Comparison of ENCODE assay signal across 19 mouse cellular contexts in genomic region chr11:100991027-100991534, GRCm38 (mm10). TPM values are rescaled to one million over a fixed set of nuclear protein-coding genes. Genes with fewer than 3 reads are reported as not detected.
DNase-seq lines count a peak whose midpoint lies in the region; ATAC-seq and TF ChIP-seq lines count a peak whose summit lies in the region.
"Had no signal": no experiment of that assay in that cellular context is flagged by ENCODE, and none has a peak within 500 bp of the region (broad histone marks: within the 10 kb centered on the region; RNA-seq: fewer than 3 reads in every experiment).

No protein-coding gene starts in this region.

- H3K27me3 ChIP-seq in hindbrain, embryonic 11.5 days (ENCODE audit: control insufficient read depth, insufficient read depth, low read length) = no peaks in the 10 kb centered on the region
- H3K27me3 ChIP-seq in hindbrain, embryonic 12.5 days = no peaks in the 10 kb centered on the region
- H3K27me3 ChIP-seq in kidney, adult 2 months (replicated peaks; ENCODE audit: control insufficient read depth, insufficient read depth, low read length) = 0 out of 2 replicates have a peak, but pooled peaks cover 2% of the 10 kb centered on the region
- no peaks in the 10 kb centered on the region for H3K27me3 ChIP-seq in heart, embryonic 12.5 days (replicated peaks)
- H3K27me3 ChIP-seq in thymus, adult 2 months (ENCODE audit: control insufficient read depth, insufficient read depth, low read length) = no peaks in the 10 kb centered on the region
- H3K27me3 ChIP-seq: heart, embryonic 13.5 days had no signal

- H3K4me1 ChIP-seq in hindbrain, embryonic 11.5 days (replicated peaks; ENCODE audit: control insufficient read depth, insufficient read depth, low read length) = no peaks in the 10 kb centered on the region
- no peaks in the 10 kb centered on the region for H3K4me1 ChIP-seq in hindbrain, embryonic 12.5 days
- peaks cover 0 to 2% of the 10 kb centered on the region in 2 experiments; a peak in 1 of 4 replicates for H3K4me1 ChIP-seq in ES-E14 (ENCODE audit: control insufficient read depth in 2 of 2, insufficient read depth in 2 of 2, low read length in 2 of 2, poor library complexity in 1 of 2)
- no peaks in the 10 kb centered on the region for H3K4me1 ChIP-seq in kidney, adult 2 months (ENCODE audit: control insufficient read depth, insufficient read depth, low read length)
- H3K4me1 ChIP-seq in heart, embryonic 12.5 days (replicated peaks) = no peaks in the 10 kb centered on the region
- no peaks in the 10 kb centered on the region; the same call in 1 of the 2 replicates for H3K4me1 ChIP-seq in thymus, adult 2 months (replicated peaks; ENCODE audit: control insufficient read depth, insufficient read depth, low read length)
- H3K4me1 ChIP-seq: heart, embryonic 13.5 days had no signal

- H3K9me3 ChIP-seq in hindbrain, embryonic 11.5 days (ENCODE audit: control insufficient read depth, low read length) = no peaks in the 10 kb centered on the region
- no peaks in the 10 kb centered on the region for H3K9me3 ChIP-seq in hindbrain, embryonic 12.5 days (replicated peaks)
- no peaks in the 10 kb centered on the region for H3K9me3 ChIP-seq in ES-E14 (ENCODE audit: control insufficient read depth, insufficient read depth, low read depth, low read length)
- H3K9me3 ChIP-seq in heart, embryonic 12.5 days (replicated peaks) = no peaks in the 10 kb centered on the region
- H3K9me3 ChIP-seq: heart, embryonic 13.5 days had no signal

- in situ Hi-C loops in ES-E14 (cut with MboI; ENCODE audit: low sequenced_read_pairs in 2 of 2, unreplicated experiment in 2 of 2) = no loop called here

- ATAC-seq in hindbrain, embryonic 11.5 days (ENCODE audit: low FRiP score) = no peak
- no peak for ATAC-seq in hindbrain, embryonic 12.5 days (ENCODE audit: low FRiP score)
- peak; percentile 28; the same call in 1 of the 2 replicates for ATAC-seq in granulocyte monocyte progenitor cell, adult 5-6 weeks (replicated peaks; ENCODE audit: poor library complexity, severe bottlenecking)
- no peak for ATAC-seq in heart, embryonic 12.5 days (ENCODE audit: insufficient number of reproducible peaks, low FRiP score)
- ATAC-seq: forebrain, postnatal 0 days; inflammation-experienced regulatory T-cells, adult 6 months had no signal

- peak; percentile 27 for DNase-seq in hindbrain, embryonic 11.5 days (ENCODE audit: low spot score)
- peak; percentile 43 for DNase-seq in A20 (ENCODE audit: low read depth, low spot score)
- DNase-seq in ES-E14 (ENCODE audit: low read depth, low spot score) = peak; percentile 57
- no peak for DNase-seq in kidney, adult 2 months
- no peak for DNase-seq in thymus, adult 2 months
- DNase-seq: adrenal gland, postnatal 25 days; cerebellum, adult 18-20 months; forebrain, postnatal 0 days; kidney, postnatal 36 days; layer of hippocampus, adult 9-11 months; lung, adult 18-20 months; lung, postnatal 36 days; thymus, postnatal 4 days had no signal

- no peak overlapping the region for H3K9ac ChIP-seq in hindbrain, embryonic 11.5 days (ENCODE audit: low read depth, low read length)
- H3K9ac ChIP-seq in hindbrain, embryonic 12.5 days = no peak overlapping the region
- no peak overlapping the region for H3K9ac ChIP-seq in ES-E14 (ENCODE audit: insufficient read depth, low read depth, low read length, poor library complexity, severe bottlenecking)
- H3K9ac ChIP-seq in heart, embryonic 12.5 days = no peak overlapping the region
- H3K9ac ChIP-seq: forebrain, postnatal 0 days; heart, embryonic 13.5 days had no signal

- WGBS in hindbrain, embryonic 11.5 days = 24% methylated on average over 6 of the region's 6 CpGs
- 21% methylated on average over 6 of the region's 6 CpGs for WGBS in hindbrain, embryonic 12.5 days
- 37% methylated on average over 6 of the region's 6 CpGs for WGBS in kidney, adult 2 months
- WGBS in heart, embryonic 12.5 days = 23% methylated on average over 6 of the region's 6 CpGs
- WGBS in thymus, adult 2 months = 81% methylated on average over 6 of the region's 6 CpGs

- H3K27ac ChIP-seq in hindbrain, embryonic 11.5 days (ENCODE audit: low read depth, low read length) = no peak overlapping the region
- no peak overlapping the region for H3K27ac ChIP-seq in hindbrain, embryonic 12.5 days
- H3K27ac ChIP-seq in ES-E14 (ENCODE audit: insufficient read depth, low read depth, low read length, poor library complexity, severe bottlenecking) = no peak overlapping the region
- no peak overlapping the region for H3K27ac ChIP-seq in kidney, adult 2 months (ENCODE audit: insufficient read depth, low read depth, low read length)
- H3K27ac ChIP-seq in heart, embryonic 12.5 days (ENCODE audit: poor library complexity, severe bottlenecking) = no peak overlapping the region
- no peak overlapping the region for H3K27ac ChIP-seq in thymus, adult 2 months (ENCODE audit: control insufficient read depth, insufficient read depth, low read length)
- H3K27ac ChIP-seq: heart, embryonic 13.5 days had no signal

- no peak overlapping the region for H3K4me3 ChIP-seq in hindbrain, embryonic 11.5 days (ENCODE audit: low read depth, low read length)
- H3K4me3 ChIP-seq in hindbrain, embryonic 12.5 days = no peak overlapping the region
- no peak overlapping the region for H3K4me3 ChIP-seq in ES-E14 (ENCODE audit: insufficient read depth in 1 of 2, low read depth in 1 of 2, low read length in 2 of 2, poor library complexity in 1 of 2, severe bottlenecking in 1 of 2)
- H3K4me3 ChIP-seq in kidney, adult 2 months (ENCODE audit: insufficient read depth, low read depth, low read length) = no peak overlapping the region
- H3K4me3 ChIP-seq in heart, embryonic 12.5 days = no peak overlapping the region
- no peak overlapping the region for H3K4me3 ChIP-seq in thymus, adult 2 months (ENCODE audit: control insufficient read depth, insufficient read depth, low read length)
- H3K4me3 ChIP-seq: heart, embryonic 13.5 days had no signal

- H3K36me3 ChIP-seq in hindbrain, embryonic 11.5 days (ENCODE audit: control insufficient read depth, insufficient read depth, low read length) = no peaks in the 10 kb centered on the region
- no peaks in the 10 kb centered on the region for H3K36me3 ChIP-seq in hindbrain, embryonic 12.5 days
- H3K36me3 ChIP-seq in ES-E14 (ENCODE audit: control insufficient read depth, insufficient read depth, low read length, poor library complexity, severe bottlenecking) = no peaks in the 10 kb centered on the region
- H3K36me3 ChIP-seq in kidney, adult 2 months (ENCODE audit: control insufficient read depth, insufficient read depth, low read length) = no peaks in the 10 kb centered on the region
- no peaks in the 10 kb centered on the region for H3K36me3 ChIP-seq in heart, embryonic 12.5 days
- no peaks in the 10 kb centered on the region for H3K36me3 ChIP-seq in thymus, adult 2 months (ENCODE audit: control insufficient read depth, insufficient read depth, low read length)
- H3K36me3 ChIP-seq: heart, embryonic 13.5 days had no signal

- TF ChIP-seq CTCF in kidney, adult 2 months (conservative IDR thresholded peaks at IDR 0.05; ENCODE audit: insufficient read depth, insufficient read length, low read depth, low read length) = no peak
- no peak for TF ChIP-seq CTCF in thymus, adult 2 months (IDR thresholded peaks at IDR 0.05; ENCODE audit: borderline replicate concordance, control insufficient read depth, extremely low read depth, insufficient read depth, low read length, poor library complexity)

- no peak for TF ChIP-seq POLR2A in kidney, adult 2 months (IDR thresholded peaks at IDR 0.05; ENCODE audit: low read depth, low read length)
- TF ChIP-seq POLR2A in thymus, adult 2 months (IDR thresholded peaks at IDR 0.05; ENCODE audit: control insufficient read depth, extremely low read depth, insufficient read depth, low read length, poor library complexity) = no peak

- H3K4me2 ChIP-seq in hindbrain, embryonic 11.5 days (replicated peaks; ENCODE audit: low read depth, low read length) = no peak overlapping the region
- H3K4me2 ChIP-seq in hindbrain, embryonic 12.5 days (replicated peaks) = no peak overlapping the region
- H3K4me2 ChIP-seq in heart, embryonic 12.5 days = no peak overlapping the region
- H3K4me2 ChIP-seq: heart, embryonic 13.5 days; liver, embryonic 11.5 days had no signal

TF ChIP-seq in ES-E14, 5 proteins besides CTCF, POLR2A, EP300 and RAD21 (continues in another document):
- TF ChIP-seq CHD2 (IDR thresholded peaks at IDR 0.05; ENCODE audit: low read depth, low read length) (no peak), MAFK (IDR thresholded peaks at IDR 0.05; ENCODE audit: insufficient read depth, low read depth, low read length) (no peak), ZNF384 (IDR thresholded peaks at IDR 0.05; ENCODE audit: low read depth, low read length) (no peak)

RNA-seq across cellular contexts. Expression of gene Atp6v0a1, which starts 18.2 kb away (rescaled TPM):
- 48.5 and 49.3 TPM in 2 replicates for polyA plus RNA-seq in hindbrain, embryonic 11.5 days (2014; fragmentation: Nextera tagmentation; extraction: Ambion mirVana)
- 70.2 and 74.1 TPM in 2 replicates for polyA plus RNA-seq in hindbrain, embryonic 12.5 days (2016; fragmentation: Nextera tagmentation; extraction: Ambion mirVana)
- total RNA-seq in ES-E14 (2012; rRNA removed) = 38.1 and 43.4 TPM in 2 replicates
- 42.7 and 66.2 TPM in 2 replicates for total RNA-seq in granulocyte monocyte progenitor cell, adult 5-6 weeks (2014; fragmentation: Nextera tagmentation)
- 16.8 and 17.9 TPM in 2 replicates for total RNA-seq in granulocyte monocyte progenitor cell, adult 5-6 weeks (2017)
- polyA plus RNA-seq in kidney, adult 2 months (2012; rRNA removed) = 48.4 and 54.0 TPM in 2 replicates
- polyA plus RNA-seq in heart, embryonic 12.5 days (2016; fragmentation: Nextera tagmentation; extraction: Ambion mirVana) = 70.0 and 71.4 TPM in 2 replicates
- 35.9 and 39.7 TPM in 2 replicates for polyA plus RNA-seq in thymus, adult 2 months (2012; rRNA removed)

RNA-seq across cellular contexts. Expression of gene Cavin1, which starts 20.4 kb away (rescaled TPM):
- polyA plus RNA-seq in hindbrain, embryonic 11.5 days (2014; fragmentation: Nextera tagmentation; extraction: Ambion mirVana) = 11.9 and 13.2 TPM in 2 replicates
- 51.4 and 63.2 TPM in 2 replicates for polyA plus RNA-seq in hindbrain, embryonic 12.5 days (2016; fragmentation: Nextera tagmentation; extraction: Ambion mirVana)
- total RNA-seq in ES-E14 (2012; rRNA removed) = 16.4 and 30.7 TPM in 2 replicates
- total RNA-seq in granulocyte monocyte progenitor cell, adult 5-6 weeks (2014; fragmentation: Nextera tagmentation) = 1.1 and 1.5 TPM in 2 replicates
- total RNA-seq in granulocyte monocyte progenitor cell, adult 5-6 weeks (2017) = 0.93 and 1.6 TPM in 2 replicates
- polyA plus RNA-seq in kidney, adult 2 months (2012; rRNA removed) = 32.1 and 35.0 TPM in 2 replicates
- 342 and 348 TPM in 2 replicates for polyA plus RNA-seq in heart, embryonic 12.5 days (2016; fragmentation: Nextera tagmentation; extraction: Ambion mirVana)
- 18.9 and 22.4 TPM in 2 replicates for polyA plus RNA-seq in thymus, adult 2 months (2012; rRNA removed)

RNA-seq across cellular contexts. Expression of gene Stat3, which starts 51.7 kb away (rescaled TPM):
- 25.6 and 33.3 TPM in 2 replicates for polyA plus RNA-seq in hindbrain, embryonic 11.5 days (2014; fragmentation: Nextera tagmentation; extraction: Ambion mirVana)
- 41.4 and 47.4 TPM in 2 replicates for polyA plus RNA-seq in hindbrain, embryonic 12.5 days (2016; fragmentation: Nextera tagmentation; extraction: Ambion mirVana)
- 61.5 and 78.9 TPM in 2 replicates for total RNA-seq in ES-E14 (2012; rRNA removed)
- 51.6 and 54.7 TPM in 2 replicates for total RNA-seq in granulocyte monocyte progenitor cell, adult 5-6 weeks (2014; fragmentation: Nextera tagmentation)
- 52.1 and 80.7 TPM in 2 replicates for total RNA-seq in granulocyte monocyte progenitor cell, adult 5-6 weeks (2017)
- 55.5 and 57.2 TPM in 2 replicates for polyA plus RNA-seq in kidney, adult 2 months (2012; rRNA removed)
- 60.0 and 63.2 TPM in 2 replicates for polyA plus RNA-seq in heart, embryonic 12.5 days (2016; fragmentation: Nextera tagmentation; extraction: Ambion mirVana)
- 140 and 147 TPM in 2 replicates for polyA plus RNA-seq in thymus, adult 2 months (2012; rRNA removed)

Comparison
In these comparisons a context has a peak if more than half of its experiments do, and no peak if none do; other contexts are left out.
1. DNase-seq: peak in hindbrain, embryonic 11.5 days (single experiment), A20 (single experiment) and ES-E14 (single experiment); none in kidney, adult 2 months (single experiment) and thymus, adult 2 months (single experiment).